Mouse (Mus musculus) left cerebral cortex, adult 11 months (tissue): ENCODE measurements at regions not wholly inside any gene's neighbourhood (a gene's known extent, or its start where the extent isn't known, plus 50 kb on each side); places are given as distances from the start of the nearest gene placed in this dataset.

Source experiments
- DNase-seq: peaks from one replicate; pipeline ENCODE4 v3.0.0; 2022; ENCODE audit warnings: low spot score

DNA sequence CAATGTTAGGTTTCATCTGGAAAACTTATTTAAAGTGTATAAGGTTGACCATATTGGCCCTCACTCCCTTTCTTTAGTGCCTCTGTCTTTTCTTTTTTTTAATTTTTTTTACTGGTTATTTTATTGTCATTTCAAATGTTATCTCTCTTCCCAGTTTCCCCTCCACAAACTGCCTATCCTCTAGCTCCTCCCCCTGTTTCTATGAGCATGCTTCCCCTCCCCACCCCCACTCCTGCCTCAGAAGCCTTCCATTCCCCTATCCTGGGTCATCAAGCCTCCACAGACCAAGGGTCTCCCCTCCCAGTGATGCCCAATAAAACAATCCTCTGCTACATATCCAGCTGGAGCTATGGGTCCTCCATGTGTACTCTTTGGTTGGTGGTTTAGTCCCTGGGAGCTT is 2134.9 kb upstream of the Lrrc6 start:
- DNase-seq, result no peak

DNA sequence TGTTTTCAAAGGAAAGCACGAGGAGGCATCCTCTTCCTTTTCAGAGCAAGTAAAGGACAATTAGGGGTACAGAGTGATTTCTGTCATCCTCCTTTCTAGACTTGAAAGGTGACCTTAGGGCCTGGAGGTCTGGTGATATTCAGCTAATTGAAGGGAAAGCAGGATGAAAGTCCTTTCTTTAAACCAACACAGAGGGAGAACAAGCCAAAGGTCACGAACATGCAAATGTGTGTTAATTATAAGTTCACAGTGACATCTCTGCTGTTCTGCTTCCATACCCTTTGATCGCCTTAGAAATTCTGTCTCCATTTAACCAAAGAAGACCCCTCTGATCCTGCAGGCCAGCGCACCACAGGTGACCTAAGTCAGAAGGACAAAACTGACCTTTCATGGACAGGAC is 2126.3 kb upstream of the Lrrc6 start:
- no peak for DNase-seq

DNA sequence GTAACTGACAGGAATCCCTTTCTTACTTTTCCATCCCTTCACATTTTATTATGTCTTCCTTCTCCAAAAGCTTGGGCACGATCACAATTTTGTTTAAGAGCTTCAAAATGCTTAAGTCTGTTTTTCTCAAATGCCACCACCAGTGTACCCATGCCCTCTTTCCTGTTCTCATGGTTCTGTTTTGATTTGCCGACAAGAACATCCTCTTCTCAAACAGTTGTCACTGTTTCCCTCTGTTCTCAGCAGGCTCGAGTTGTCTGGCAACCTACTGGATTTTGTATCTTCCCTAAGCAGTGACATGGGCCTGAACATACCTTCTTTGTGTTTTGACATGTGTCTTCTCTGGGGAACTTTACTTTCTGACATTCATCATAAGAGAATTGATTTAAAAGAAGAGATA is 2124.1 kb upstream of the Lrrc6 start:
- DNase-seq, result no peak

DNA sequence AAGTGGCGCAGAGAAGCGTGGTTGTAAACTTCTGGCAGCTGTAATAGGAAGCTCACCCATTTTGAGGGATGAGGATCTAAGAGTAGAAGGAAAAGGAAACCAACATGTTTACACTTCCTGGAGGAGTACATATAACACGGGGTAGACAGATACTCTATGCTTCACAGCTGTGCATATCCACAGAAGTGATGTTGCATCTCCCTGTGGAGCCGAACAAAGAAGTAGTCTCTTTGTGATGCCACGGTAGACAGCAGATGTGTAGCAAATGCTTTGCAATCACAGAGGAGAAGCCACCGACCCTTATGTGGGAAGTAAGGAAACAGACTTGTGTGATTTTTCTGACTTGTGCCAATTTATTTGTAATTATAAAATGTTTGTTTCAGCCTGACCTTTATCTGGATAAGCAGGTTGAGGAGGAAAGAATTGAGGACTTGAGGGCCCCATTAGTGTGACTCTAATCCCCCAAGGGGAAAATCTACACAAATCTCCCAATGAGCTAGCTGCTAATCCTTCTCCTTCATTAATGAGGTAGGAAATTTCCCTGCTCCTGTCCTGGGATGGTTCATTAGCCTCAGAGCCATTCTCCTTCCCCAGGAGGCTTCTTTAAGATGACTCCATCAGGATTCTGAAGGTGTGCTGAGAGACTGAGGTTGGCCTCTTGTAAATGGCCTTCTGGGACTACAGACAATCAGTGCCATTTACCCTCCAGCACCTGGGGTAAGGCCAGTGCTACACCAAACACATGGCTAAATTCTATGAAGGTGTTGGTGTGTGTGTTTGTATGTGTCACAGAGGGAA is 2119.9 kb upstream of the Lrrc6 start:
- DNase-seq, result no peak

DNA sequence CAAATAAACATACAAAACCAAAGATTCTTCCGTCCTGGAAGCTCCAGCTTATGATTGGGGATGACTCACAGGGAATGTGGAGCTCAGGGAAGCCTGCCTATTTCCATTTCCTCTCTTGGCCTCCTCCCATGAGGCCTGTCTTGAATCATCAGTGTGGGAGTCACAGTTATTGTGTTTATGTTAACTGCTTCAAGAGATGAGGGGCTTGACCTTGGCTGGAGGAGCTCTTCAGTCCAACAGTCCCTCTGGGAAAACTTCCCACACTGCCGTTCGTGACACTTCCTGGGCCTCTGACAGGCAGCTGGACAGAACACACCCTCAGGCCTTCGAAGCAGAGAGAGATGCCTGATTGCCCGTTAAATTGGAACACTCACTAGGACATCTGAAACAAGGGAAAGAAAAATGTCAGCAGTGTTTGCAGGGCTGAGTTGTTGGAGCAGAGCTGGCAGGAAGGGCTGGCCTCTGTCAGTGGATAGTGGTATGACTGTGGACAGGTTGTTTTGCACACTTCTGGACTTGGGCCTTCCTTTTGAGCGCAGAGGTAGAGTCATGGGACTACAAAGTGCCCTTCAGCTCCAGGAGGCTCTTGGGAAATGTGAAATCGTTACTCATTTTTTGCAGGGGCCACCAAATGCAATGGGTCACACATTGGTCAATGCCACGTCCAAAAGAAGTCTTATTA is 2105.5 kb upstream of the Lrrc6 start:
- DNase-seq, result no peak

DNA sequence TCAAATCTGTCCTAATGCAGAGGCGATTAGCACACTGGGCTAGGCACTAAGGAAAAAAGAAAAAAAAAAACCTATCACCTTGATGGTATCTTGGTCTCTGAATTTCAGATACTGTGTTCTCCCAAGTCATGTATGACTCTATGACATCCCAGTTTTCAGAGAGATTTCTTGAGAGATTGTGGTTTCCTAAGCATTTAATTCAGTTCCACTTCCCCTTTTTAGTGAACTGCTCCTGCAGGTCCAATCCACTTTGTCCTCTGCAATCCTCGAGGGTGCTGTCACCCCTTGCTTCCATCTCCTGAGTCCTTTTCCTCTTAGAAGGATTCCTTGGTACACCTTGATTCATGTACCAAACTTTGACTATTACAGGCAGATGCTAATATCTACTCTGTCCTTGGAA is 2104.8 kb upstream of the Lrrc6 start:
- no peak for DNase-seq

DNA sequence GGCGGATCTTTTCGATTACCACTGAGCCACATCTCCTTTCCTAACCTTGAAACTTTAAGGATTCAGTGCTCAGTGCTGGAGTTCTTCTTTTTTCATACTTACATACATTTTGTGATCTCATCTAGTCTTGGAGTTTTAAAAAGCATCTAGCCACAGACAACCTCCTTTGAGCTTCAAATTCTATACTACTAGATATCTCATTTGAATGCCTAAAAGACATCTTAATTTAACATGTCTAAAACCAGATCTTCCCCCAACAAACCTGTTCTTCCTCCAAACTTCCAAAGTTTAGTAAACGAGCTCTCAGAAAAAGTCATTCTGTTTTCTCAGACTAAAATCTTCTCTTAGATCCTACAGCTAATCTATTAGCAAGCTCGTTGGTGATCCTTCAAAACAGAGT is 2081.5 kb upstream of the Lrrc6 start:
- DNase-seq, result no peak

DNA sequence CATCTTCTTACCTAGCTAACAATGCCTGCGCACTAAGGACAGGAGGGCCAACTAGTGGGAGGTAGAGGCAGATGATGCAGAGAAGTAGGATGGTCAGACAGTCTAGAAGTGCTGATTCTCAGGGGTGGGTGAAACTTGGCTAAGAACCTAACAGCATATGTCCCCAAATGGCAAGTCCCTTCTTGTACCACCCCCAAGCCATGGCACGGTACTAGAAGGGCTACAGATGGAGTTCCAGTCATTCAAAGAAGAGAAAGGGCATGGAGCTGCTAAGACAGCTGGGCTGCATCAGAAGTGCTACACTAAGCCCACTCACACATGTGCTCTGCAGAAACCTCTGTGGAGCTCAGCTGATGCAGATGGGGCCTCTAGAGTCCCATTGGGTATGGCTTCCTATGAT is 2078.8 kb upstream of the Lrrc6 start:
- DNase-seq, result peak; percentile 23

DNA sequence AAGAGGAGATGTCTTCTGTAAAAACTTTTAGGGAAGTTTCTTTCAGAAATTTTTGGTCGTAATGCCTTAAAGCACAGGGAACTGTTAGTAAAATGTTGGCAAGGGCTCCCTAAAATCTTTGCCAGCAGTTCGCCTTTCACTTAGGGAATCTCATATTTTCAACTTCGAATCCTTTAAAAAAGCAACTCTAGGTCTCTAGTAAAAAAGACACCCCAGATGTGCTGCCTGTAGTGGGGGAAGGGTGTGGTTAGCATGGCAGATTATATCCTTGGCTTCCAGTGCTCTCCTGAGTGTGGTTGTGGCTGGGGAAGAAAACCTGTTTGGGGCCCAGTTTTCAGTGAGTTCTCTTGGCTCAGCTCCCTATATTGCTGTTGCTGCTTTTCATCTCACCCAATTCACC is 2059.9 kb upstream of the Lrrc6 start:
- peak; percentile 17 for DNase-seq

DNA sequence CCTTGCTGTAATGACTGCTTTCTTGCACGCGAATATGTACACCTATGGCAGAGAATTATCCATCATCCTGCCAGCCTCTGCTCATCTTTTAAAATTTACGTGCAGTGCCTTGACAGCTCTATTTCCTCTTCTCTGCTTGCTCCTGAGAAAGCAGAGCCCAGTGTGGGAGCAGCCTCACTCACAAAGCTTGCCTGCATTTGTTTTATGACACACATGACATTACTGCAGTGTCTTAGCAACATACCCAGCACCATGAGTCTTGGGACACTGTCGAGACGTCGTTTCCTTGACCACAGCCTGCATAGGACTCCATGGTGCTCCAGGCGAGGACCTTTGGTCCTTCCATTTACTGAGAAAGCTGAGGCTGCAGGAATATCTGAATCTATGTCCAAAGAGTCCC is 2055.4 kb upstream of the Lrrc6 start:
- DNase-seq, result no peak

DNA sequence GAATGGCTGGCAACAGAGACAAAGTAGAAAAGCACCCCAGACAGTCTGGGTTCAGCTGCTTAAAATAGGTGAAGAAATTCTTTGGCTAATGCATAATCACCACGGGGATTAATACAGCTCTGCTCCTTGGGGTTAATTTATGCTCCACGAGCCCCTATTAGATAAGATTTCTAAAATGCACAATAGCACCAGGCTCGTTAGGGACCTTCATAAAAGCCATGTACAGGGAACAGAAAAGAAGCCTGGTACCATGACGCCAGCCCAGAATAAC is 2035.3 kb upstream of the Lrrc6 start:
- no peak for DNase-seq

DNA sequence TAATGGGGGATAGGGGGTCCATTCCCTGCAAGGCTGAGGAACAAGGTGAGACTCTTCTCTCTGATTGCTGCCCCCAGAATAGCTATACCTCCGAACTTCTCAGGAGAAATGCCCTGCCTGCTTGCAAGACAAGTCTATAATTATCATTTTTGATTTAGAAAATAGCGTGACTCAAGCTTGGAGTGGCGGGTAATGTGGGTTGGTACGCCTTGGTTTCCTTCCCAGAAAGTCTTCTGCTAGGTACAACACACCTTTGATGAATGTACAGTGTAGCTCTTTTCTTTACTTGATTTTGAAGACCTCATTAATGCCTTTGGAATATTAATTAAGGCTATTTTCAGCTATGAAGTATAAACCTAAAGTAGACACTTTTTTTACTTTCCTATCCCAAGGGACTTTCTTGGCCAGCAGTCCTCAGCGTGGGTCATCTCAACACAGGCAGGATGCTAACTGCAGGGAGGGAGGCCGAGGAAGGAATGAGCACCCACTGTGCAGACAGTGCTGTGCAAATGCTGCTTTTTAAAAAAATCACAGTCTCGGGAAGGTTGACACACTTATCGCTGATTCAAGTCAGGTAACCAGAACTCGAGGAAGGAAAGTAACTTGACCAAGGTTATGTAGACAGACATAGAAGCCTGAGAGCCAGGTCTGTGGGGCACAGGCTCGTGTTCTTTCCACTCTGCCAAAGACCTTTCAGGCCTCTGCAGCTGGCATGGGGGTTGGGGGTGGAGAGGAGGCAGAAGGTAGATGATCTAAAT is 2034.8 kb upstream of the Lrrc6 start:
- DNase-seq, result peak; percentile 25

DNA sequence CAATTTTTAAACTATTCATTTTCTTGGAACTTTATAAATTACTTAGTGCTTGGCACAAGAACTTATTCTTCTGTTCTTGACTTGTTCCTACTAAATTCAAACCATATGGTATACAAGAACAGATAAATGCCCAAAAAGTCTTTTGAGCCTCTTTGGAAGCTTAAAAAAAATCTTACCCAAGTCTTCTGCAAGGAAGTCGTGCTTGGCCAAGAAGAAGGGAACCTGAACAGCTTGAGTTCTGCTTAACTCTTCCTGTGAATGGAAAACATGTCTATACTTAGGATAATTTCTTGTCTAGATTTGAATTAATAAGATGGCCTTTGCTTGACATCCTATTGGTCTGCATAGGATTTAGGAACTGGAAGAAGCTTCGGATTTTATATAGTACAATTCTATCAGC is 2020.0 kb upstream of the Lrrc6 start:
- peak; percentile 22 for DNase-seq

DNA sequence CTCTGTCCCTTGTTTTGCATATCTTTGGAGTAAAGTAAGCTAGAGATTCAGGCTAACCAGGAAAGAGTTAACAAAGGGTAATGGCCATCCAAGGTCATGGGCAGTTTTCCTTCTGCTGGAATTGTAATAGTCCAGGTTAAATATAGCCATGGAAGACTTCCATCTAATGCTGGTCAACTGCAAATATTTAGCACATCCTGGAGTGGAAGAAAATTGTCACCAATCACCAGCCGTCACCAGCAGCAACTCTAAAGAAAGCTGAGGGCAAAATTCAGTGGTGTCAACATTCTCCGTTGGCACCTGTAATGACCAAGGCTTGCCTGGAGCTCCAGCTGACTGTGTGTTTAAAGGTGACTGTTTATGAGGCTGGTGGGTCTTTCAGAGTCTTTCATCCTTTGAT is 2011.7 kb upstream of the Lrrc6 start:
- no peak for DNase-seq

DNA sequence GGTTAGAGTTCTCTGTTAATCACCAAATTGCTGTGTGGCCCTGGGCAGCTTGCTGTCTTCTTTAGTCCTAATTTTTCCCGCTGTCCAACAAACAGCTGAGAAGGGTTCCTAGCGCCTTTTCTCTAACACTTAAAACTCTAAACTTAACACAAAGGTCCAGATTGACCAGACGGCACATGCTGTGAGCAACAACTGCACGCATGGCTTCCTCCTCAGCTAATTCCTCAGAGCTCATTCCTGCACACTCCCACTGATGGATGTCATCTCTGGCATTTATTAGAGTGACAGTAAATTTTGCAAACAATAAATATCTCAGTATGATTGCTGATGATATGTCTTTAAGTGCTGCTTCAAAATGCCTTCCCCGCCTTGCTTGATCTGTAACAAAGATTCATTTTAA is 2007.5 kb upstream of the Lrrc6 start:
- DNase-seq, result no peak

DNA sequence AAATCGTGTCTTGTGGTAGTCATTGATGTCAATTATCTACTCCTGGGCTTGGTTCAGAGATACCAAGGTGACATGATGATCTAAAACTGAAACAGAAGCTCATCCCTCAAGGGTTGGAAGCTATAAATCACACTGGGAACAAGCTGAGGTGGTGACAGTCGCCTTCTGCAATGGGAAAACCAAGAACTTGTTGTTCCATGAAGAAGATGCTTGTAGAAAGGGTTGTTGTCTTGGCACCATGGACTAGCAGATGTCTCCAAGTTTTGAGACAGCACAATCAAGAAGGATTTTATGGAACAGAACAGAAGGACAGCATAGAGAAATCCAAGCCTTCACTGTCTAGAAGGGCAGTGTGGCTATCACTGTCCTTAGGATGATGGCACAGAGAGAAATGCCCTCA is 2005.4 kb upstream of the Lrrc6 start:
- DNase-seq, result no peak

DNA sequence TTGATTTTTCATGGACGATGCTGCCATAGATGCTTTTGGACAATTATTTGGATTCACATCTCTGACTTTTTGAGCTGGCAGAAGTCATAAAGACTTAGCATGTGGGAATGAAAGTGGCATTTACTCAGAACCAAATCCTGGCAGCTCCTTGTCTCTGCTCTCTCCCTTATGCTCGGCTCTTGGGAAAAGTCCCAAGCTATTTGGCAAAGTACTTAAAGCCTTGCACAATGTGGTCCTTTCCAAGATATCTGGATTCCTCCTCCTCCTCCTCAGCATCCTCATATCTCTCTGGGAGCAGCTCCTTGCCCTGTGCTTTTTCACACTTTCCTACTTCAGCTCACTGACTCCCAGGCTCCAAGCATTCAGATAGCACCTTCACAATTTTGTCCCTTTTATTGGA is 1995.7 kb upstream of the Lrrc6 start:
- no peak for DNase-seq

DNA sequence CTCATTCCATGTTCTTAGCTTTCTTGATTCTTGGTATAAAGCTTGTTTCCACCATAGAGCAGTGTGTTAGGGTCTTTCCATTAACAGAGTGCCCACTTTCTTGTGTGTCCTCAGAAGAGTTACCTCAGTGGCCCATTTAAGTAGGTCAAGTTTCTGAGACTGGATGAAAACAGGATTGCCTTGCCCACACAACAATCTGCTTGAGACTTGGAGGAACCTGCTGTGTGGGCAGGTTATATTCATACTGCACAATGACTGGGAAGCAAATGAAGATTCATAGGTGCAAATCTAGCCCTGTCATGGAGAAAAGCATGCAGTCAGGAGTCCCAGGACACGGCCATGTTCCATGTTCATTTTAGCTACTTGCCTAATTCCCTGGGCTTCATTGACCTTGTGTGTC is 1984.1 kb upstream of the Lrrc6 start:
- DNase-seq, result no peak

DNA sequence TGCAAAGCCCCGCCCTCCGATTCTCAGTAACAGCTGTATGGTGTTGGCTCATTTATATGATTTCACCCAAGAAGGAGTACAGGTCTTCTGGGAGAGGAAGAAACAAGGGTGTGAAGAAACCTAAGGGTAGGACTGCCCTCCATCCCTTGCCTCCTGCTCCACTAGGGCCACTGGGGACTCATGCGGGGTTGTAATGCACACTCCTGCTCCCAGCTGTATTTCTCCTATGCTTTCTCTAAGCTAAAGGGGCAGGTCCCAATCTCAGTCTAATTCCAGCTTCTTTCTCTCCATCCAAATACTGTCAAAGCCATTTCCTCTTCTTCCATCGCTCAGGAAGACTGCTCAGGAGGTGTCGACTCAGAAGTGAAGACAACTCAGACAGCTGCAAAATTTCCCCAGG is 1977.0 kb upstream of the Lrrc6 start:
- no peak for DNase-seq

DNA sequence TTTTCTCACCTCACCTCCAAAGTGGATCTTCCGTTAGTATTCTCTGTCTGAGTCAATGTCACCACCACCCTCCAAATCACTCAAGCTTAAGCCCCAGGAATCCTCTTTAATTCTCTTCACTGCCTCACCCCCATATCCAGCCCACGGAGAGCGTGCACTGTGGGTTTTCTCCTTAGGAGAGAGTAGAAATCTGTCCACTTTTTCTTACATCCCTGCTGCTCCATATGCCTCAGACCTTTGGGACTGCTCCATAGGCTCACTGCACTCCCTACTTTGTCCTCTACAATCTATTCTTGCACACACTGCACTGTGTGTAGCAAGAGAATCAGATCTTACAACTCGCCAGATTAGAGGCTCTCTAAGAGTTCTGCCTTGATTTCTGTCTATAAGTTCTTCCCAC is 1971.2 kb upstream of the Lrrc6 start:
- DNase-seq, result no peak

DNA sequence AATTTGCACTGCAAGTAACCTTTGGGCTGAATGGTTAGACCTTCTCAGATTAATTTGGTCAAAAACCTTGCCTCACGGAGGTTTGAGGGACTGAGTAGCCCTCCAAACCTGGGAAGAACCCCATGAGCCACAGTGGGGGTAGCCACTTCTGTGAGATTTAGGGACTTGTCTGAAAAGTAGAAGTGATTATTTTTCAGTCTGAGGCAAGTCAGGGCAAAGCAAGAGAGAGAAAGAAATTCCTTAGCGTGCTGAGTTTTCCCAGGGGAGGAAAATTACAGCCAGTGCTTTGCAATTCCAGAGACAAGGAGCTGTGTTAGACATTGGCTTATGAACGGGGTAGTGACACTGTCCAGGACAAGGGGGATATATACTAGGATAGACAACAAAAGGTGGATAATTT is 1962.1 kb upstream of the Lrrc6 start:
- DNase-seq, result no peak

DNA sequence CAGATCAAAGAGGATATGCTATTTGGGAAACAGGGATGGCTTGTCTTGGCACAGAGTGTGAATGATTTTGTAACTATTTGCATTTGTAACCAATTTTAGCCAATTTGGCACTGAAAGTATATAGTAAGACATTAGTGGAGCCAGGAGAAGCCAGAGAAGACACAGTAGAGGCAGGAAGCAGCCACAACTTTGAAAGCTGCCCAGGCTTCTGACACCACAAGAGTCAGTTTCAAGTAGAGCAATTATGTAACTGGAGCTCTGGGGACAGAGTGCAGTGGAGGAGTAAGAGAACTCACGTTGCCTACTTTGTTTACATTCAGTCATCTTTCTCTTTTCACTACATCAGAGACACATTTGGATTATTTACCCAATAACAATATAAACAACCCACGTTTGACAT is 1956.5 kb upstream of the Lrrc6 start:
- no peak for DNase-seq

DNA sequence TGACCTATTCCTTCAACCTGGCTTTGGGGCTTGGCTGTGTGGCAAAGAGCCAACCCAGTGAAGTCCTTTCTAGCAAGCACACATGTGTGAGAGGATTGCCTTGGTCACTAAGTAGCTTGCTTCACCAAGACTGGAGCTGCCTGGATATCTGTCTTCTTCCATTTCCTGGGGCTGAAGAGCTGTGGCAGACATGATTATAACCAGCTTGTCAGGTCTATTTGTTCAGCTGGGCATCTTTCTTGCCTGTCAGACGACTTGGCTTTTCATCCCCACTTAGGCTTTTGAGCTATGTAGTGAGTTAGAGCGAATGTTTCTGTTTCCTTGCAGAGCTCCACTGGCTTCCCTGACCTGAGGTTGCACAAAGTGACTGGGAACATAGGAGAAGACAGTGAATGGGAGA is 1951.3 kb upstream of the Lrrc6 start:
- no peak for DNase-seq

DNA sequence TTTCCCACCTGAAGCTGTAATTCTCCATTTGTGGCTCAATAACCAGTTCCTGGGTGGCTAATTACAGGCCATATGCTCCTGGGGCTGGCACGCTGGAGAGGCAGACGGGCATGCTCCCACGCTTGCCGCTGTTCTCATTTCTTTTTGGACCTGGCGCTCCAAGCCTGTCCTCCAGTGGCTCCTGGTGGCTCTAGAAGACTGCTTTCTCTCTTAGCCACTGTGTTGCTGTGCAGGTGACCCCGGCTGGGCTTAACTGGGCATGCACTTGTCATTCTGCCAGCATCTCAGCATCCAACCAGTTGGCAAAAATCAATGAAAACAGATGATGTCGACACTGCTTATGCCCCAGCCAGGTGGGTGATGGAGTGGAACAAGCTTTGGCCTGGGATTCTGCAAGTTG is 1944.6 kb upstream of the Lrrc6 start:
- no peak for DNase-seq
